Mouse (Mus musculus) thymus, postnatal 0 days (tissue): Measurements from ENCODE around the gene Btg1-ps2. TPM values are rescaled to one million over a fixed set of nuclear protein-coding genes. Genes with fewer than 3 reads are reported as not detected.
"Not testable (repeated sequence)": the region's sequence is repeated elsewhere in the genome, so short reads cannot be mapped to it uniquely, and the experiment has no call there.

Experiments
- DNase-seq: peaks from one replicate; pipeline ENCODE4 v3.0.0-alpha.2; 2015; ENCODE audit warnings: low spot score
- polyA plus RNA-seq: library from polyadenylated mRNA; unstranded; fragments of >200 nt; fragmentation: Nextera tagmentation; extraction: Ambion mirVana; gene quantifications from 2 replicates; pipeline ENCODE4 v1.2.1, GENCODE M21; 2015

Btg1-ps2 gene
- polyA plus RNA-seq: not detected in 2 replicates

GRCm38 (mm10) chrX:38043014-38043413, at the start of gene Btg1-ps2:
TSS of gene Btg1-ps2 (minus strand) at chrX:38043114.
- DNase-seq: not testable (repeated sequence)

DNA sequence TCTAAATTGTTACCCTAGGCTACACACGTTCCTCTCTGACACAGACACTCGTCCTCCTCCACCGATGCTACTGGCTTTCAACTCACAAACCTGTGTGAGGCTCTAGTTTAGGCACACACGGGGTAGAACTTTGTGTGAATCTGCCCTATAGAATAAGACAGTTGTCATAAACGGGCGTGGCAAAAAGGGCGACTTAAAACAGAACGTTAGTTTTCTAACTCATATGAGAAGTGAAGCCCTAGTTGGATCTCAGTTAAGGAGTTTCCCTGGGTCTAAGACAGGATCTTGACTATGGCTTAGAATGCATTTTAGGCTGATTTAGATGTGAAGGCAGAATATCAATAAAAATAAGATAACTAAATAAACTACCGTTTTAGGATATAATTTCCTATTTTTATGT, 42.1 kb upstream of the Btg1-ps2 start, which contains the start of gene Rhox11:
TSS of gene Rhox11 (minus strand) at position 101 of the 400 bp plus-strand sequence.
- DNase-seq: no peak

DNA sequence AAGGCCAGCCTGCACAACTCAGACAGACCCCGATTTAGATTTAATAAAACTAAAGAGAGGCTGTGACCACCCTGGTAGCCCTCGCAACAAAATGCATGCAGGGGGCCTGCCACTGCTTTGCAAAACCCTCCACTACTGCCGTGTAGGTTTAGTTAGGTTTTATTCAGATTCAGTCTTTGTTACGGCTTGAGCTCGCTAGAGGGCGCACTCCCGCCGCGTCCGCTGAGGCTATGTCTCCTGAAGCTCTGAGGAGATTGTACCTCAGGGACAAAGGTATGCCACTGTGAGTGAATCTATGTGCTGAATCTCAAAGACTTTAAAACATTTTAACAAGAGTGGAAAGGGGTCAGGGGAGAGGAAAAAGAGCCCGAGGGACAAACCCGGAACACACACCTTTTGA, 41.3 kb upstream of the Btg1-ps2 start:
- DNase-seq: peak; percentile 12

DNA sequence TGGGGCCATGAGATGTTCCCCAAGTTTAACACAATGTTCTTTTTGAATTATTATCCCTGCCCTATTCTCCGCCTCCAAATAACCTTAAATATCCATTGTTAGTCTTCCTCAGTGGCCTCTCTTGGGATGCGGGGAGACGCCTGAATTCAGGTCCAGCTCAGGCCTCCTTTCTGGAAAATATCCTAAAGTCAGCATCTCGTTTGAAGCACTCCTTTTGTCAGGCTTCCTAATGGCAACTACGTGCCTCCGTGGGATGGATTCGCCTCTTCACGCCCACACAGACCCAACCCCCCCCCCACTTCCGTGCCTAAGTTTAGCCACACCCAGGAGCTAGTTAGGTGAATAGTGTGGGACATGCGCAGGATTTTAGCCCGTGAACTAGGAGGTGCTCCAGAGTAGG, 23.3 kb upstream of the Btg1-ps2 start, which contains the start of gene Rhox10:
TSS of gene Rhox10 (plus strand) at position 301 of the 400 bp plus-strand sequence.
- no peak for DNase-seq

DNA sequence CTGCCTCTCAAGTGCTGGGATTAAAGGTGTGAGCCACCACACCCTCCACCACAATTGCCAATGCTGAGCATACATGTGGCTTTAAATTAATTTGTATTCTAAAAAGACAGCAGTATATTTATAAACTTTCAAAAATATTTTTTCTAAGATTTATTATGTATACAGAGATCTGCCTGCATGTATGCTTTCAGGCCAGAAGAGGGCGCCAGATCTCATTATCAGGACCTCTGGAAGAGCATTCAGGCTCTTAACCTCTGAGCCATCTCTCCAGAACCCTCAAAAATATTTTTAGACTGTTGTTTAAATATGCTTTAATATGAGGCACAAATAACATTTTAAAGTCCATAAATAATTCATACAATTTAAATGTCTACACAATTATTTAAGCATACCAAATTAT, 18.6 kb upstream of the Btg1-ps2 start:
- peak; percentile 1 for DNase-seq

DNA sequence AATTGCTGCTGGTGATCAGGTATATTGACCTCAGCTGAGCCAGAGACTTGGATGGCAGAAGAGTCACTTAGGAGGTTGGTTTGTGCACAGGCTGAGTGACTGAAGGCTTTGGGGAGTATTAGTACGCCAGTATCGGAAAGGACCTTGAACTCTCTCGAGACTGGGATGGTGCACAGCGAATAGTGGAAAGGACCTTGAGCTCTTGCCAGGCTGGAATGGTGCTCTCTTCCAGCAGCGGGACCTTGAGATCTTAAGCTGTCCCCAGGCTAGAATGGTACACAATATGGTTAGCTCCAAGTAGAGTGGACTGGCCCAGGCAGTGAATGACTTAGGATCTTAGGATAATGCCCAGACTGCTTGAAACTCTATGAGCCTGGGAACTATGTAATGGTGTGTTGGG, 3.2 kb downstream of the Btg1-ps2 start:
- no peak for DNase-seq

DNA sequence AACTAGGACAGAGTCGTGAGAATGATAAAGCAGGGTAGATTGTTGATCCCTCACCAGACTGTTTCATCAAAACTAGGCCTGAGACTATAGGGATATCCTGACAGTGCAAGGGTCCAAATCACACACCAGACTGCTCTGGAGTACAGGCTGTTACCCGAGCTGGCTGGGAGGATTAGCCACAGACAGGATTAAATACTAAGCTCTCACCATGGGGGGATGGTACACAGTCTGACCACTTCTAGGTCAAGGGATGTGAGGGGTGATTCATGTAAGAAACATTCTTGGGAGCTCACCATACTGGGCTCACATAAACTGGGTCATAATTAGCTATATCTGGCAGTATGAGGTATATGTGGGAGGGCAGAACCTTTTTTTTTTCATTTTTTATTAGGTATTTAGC, 9.1 kb downstream of the Btg1-ps2 start:
- DNase-seq: no peak

DNA sequence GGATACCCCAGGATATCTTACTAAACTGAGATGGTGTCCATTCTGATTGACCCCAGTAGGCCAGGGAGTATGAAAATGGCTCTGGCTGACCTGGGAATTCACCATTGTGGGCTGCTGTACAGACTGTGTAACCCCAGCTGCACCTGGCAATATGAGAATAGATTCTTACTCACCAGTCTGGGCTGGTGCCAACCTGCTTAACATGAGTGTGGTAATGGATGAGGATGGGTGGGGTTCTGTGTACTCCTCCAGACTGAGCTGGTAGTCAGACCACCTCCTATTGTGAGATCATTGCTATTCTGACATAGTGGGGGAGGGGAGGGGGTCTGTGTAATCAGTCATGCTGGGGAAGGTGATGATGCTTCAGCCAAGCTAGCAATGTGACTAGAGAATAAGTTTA, 24.3 kb downstream of the Btg1-ps2 start, which contains the start of gene Btg1-ps1:
TSS of gene Btg1-ps1 (minus strand) at position 219 of the 400 bp plus-strand sequence.
- not testable (repeated sequence) for DNase-seq

GRCm38 (mm10) chrX:38008756-38009155, 34.2 kb downstream of the Btg1-ps2 start:
- no peak for DNase-seq

Other genes with a start within 250 kb of the Btg1-ps2 start
- gene Rhox5, start 238.3 kb downstream of the Btg1-ps2 start, polyA plus RNA-seq: 0.85 and 1.6 TPM in 2 replicates
- 0.17 TPM in 1 of 2 replicates, not detected in the other for gene Rhox6, start 216.2 kb downstream of the Btg1-ps2 start, polyA plus RNA-seq
- gene Rhox7a, start 211.4 kb downstream of the Btg1-ps2 start, polyA plus RNA-seq: not detected in 2 replicates
- gene Rhox8, start 164.2 kb downstream of the Btg1-ps2 start, polyA plus RNA-seq: not detected in 2 replicates
- gene Rhox7b, start 145.9 kb downstream of the Btg1-ps2 start, polyA plus RNA-seq: not detected in 2 replicates
- gene Rhox9, start 141.3 kb downstream of the Btg1-ps2 start, polyA plus RNA-seq: 0.14 TPM in 1 of 2 replicates, not detected in the other
- gene Btg1-ps1, start 24.3 kb downstream of the Btg1-ps2 start, polyA plus RNA-seq: not detected in 2 replicates
- not detected in 2 replicates for gene Rhox10, start 23.4 kb upstream of the Btg1-ps2 start, polyA plus RNA-seq
- gene Rhox11, start 42.0 kb upstream of the Btg1-ps2 start, polyA plus RNA-seq: not detected in 2 replicates
- 0.28 TPM in 1 of 2 replicates, not detected in the other for gene Rhox12, start 67.8 kb upstream of the Btg1-ps2 start, polyA plus RNA-seq
- gene Rhox13, start 78.1 kb upstream of the Btg1-ps2 start, polyA plus RNA-seq: not detected in 2 replicates
- 3.3 and 4.0 TPM in 2 replicates for gene Zbtb33, start 146.7 kb upstream of the Btg1-ps2 start, polyA plus RNA-seq
- gene Tmem255a, start 209.3 kb upstream of the Btg1-ps2 start, polyA plus RNA-seq: 8.4 and 8.8 TPM in 2 replicates